Mouse (Mus musculus) heart, postnatal 4 days (tissue): ENCODE data around the gene Rhbdf2. TPM values are rescaled to one million over a fixed set of nuclear protein-coding genes. Genes with fewer than 3 reads are reported as not detected.
"Not testable (repeated sequence)": the region's sequence is repeated elsewhere in the genome, so short reads cannot be mapped to it uniquely, and the experiment has no call there.

Experiments
- DNase-seq: peaks from one replicate; pipeline ENCODE4 v3.0.0; 2021
- total RNA-seq, 2 experiments: library from RNA; stranded (reverse); gene quantifications; 2 replicates each; pipeline ENCODE4 v1.2.3; 2021

Rhbdf2 gene
- 10 to 100 TPM; 16.4 to 17.5 TPM for total RNA-seq

- peak; percentile 19 for DNase-seq
These were observed at the start of gene Rhbdf2 for GRCm38 (mm10) chr11:116626299-116627071. Rhbdf2 (minus strand) TSS chr11:116627019.

DNA sequence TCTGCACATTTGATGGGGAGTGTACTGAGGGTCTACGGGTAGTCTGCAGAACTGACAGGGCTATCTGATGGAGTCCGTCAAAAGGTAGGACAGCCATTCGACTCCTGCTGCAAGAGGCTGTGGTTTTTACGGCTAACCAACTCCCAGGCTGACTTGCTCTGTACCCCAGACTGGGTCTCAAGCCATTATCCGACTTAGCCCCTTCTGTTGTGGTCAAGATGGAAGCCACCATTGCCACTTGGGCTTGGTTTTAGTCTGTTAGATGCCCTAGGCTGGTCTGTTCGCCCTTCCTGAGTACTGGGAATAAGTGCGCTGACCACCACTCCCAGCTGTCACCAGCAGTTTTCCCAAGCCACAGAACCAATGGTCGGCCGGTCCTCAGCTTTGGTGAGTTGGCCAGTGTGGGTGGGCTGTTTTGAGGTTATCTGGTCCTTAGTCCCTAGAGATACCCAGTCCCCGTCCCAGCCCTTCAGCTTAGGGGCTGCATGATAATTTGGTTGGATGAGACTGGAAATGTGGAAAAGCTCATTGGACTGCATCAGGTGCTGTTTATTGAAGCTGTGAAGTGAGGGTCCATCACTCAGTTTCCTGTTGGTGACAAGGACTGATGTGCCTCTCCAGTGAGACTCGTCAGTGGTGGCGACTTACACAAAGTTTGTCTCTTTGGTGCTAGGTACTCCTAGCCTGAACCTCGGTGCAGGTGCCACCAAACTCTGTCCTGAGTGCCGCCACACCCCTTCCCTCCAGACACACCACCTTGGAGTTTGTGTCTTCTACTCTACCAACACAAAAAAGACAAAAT is 49.6 kb upstream of the Rhbdf2 start:
- no peak for DNase-seq

GRCm38 (mm10) chr11:116675429-116675828 is 48.6 kb upstream of the Rhbdf2 start:
- not testable (repeated sequence) for DNase-seq

DNA sequence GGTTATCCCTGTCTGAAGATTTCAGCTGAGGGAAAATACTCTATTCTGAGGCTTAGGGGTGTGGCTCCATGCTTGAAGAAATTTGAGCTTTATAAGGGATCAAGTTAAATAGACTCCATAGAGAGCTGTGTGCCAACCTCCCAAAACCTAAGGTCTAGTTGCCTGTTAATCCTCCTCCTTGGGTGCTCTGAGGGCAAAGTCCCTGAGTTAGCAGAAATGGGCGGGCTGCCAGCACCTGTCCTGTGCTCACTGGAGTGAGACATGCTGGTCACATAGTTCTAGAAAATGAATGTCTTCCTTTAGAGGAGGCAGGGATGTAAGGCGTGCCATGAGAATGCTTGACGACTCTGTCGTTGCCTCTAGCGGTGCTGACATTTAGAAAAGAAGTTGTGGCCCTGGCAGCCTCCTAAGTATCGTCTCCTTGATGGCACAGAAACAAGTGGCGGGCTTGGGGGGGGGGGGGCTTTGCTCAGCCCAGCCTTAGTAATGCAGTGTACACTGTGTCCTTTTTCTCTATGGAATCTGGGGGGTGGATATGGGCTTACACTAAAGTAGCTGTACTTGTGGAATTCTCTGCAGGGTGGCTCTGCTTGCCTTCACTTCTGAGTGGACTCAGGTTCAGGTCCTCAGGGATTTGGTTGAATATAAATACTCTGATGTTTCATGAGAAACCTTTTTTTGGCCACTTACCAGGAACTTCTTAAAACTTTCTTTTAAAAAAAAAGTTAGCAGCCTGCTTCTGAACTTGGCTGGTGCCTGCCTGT is 48.0 kb upstream of the Rhbdf2 start:
- DNase-seq = no peak

GRCm38 (mm10) chr11:116673410-116673809 is 46.6 kb upstream of the Rhbdf2 start:
- no peak for DNase-seq

DNA sequence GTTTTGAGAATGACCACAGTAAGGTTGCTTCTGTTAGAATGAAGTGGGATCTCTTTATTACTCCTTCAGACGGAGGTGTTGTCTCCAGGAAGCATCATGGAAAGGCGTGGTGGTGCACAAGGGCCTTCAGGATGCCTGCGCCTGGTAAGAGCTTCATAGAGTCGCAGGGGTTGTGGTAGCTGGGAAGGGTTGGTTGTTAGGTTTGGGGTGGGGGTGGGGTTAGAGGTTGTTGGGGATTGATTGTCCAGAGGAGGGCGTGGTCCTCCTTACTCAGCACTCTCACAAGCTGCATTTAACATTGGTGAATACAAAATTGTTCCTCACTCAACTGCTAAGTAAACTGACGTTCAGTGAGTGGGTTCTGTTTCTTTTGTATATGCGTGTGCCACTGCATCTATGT is 45.8 kb upstream of the Rhbdf2 start:
- DNase-seq = no peak

- no peak for DNase-seq
These were observed 45.1 kb upstream of the Rhbdf2 start for GRCm38 (mm10) chr11:116671845-116672434.

DNA sequence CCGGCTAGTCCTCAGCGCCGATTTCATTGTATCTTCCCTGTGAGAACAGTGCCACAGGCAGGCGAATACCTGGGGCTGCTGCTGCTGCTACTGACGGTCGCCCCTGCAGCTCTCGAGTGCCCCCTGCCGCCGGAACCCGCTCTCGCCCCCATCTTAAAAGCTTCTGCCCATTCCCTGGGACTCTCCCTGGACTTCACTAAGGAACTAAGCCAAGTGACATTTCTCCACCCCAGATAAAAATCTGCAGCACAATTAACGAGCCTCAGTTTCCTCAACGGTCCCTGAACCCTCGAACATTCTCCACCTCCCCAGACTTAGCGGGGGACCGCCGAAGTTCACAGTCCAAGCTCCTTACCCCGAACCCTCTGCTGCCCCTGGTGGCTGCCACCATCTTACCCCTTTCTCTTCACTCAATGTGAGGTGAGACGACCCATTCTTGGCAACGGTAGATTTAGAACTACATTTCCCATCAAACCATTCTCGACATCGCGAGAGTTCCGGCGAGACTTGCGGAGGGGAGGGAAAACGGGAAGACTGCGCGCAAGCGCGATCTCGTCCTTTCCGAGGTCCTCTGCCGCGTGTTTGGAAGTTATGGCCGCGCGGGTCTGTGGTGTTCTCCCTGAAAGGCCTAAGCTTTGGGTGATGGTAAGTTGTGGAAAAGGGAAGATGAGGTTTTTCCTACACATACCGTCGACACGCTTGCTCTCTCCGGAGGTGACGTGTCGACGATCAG is 44.5 kb upstream of the Rhbdf2 start:
- DNase-seq = peak; percentile 99

GRCm38 (mm10) chr11:116670386-116670785 is 43.6 kb upstream of the Rhbdf2 start:
- DNase-seq = no peak

DNA sequence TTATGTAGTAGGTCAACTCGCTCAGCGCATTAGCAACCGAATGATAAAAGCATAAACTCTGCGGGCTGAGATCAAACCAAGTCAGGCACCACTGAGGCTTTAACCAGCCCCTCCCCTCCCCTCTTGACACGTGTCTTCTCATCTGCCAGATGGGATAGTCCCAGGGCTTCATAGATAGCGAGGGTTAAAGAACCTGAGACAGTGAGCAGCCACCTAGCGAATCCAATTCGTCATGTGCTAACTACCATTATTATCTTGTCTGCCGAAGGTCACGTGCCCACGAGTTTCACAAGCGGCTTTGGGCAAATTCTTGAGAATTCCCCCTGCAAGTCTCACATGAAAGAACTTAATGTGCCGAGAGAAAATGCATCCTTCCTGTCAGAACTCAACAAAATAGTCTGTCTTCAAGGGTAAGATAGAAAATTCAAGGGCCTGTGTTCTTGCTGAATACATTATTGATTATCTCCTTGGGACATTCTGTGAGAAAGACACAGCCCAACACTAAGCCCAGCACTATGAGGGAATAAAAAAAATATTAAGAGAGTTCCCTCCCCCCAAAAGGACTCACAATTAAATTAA is 43.1 kb upstream of the Rhbdf2 start:
- no peak for DNase-seq

DNA sequence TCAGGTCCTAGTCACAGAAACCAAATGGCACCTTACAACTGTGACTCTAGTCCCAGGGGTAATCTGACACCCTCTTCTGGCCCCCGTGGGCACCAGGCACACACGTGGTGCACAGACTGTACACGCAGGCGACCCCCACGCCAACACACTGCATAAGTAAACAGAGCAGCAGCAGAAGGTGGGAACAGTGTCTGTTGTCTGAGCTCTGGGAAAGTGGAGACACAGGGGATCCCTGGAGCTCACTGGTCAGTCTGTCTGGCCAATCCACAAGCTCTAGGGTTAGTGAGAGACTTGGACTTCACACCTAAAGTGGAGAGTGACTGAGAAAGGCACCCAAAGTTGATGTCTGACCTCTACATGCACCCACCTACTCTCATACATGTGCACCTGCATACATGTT is 42.5 kb upstream of the Rhbdf2 start:
- no peak for DNase-seq

DNA sequence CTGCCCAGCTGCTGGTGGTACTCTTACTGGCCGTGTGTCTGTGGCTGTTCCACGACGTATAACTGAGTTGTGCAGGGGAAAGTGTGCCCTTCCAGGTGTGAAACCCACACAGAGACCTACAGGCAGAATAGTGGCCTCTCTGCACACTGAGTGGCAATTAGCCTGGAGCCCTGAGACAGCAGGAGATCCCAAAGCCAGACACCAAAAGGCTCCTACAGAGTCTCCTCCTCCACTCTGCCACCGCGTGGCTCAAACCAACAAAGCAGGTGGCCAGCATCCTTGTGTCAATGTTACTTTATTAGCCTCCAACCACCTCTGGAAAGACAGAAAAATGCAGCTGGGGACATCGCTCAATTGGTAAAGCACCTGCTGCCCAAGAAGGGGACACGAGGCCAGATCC is 42.0 kb upstream of the Rhbdf2 start:
- DNase-seq = no peak

GRCm38 (mm10) chr11:116668381-116668825 is 41.6 kb upstream of the Rhbdf2 start:
- DNase-seq = no peak

- DNase-seq = no peak
These were observed 41.1 kb upstream of the Rhbdf2 start for GRCm38 (mm10) chr11:116667930-116668329.

DNA sequence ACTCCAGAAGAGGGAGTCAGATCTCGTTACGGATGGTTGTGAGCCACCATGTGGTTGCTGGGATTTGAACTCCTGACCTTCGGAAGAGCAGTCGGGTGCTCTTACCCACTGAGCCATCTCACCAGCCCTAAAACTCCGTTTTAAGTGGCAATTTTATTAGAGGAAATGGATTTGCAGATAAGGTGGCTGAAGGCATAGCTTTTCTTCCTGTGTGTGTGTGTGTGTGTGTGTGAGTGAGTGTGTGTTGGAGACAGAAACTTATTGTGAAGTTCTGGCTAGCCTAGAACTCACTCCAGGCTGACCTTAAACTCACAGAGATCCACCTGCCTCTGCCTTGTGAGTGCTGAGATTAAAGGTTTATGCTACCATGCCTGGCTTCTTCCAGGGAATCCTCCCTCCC is 40.2 kb upstream of the Rhbdf2 start:
- not testable (repeated sequence) for DNase-seq

DNA sequence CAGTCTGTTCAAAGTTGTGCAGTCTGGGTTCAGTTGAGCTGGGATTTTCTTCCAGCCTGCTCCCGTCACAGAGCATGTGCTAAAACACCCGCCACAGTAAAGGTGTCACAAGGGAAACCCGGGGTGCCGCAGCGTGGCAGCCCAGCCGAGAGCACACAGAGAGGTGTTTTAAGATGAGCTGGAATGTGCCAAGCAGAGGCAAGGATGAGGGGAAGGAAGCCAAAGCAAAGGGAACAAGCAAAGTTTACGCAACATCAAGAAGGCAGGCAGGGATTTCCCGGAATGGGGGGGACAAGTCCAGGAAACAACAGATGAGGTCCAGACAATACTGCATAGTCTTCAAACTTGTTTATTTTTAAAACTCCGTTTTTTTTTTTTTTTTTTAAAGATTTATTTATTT is 39.7 kb upstream of the Rhbdf2 start:
- DNase-seq = no peak

DNA sequence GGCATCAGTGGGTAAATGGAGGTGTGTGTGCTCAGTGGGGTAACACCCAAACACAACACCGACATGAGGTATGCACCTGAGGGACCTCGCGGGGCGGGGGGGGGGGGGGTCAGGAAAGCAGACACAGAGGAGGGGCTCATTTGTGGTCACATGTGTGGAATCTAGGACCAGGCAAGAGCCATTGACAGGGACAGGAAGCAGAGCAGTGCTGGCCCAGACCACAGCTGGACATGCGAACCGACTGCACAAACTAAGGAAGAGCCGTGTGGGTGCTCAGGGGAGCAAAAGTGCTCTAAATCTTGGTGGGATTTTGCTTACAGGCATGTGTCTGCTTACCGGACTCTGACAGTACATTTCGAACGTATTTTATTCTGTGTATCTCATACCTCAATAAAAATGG is 38.5 kb upstream of the Rhbdf2 start:
- no peak for DNase-seq

DNA sequence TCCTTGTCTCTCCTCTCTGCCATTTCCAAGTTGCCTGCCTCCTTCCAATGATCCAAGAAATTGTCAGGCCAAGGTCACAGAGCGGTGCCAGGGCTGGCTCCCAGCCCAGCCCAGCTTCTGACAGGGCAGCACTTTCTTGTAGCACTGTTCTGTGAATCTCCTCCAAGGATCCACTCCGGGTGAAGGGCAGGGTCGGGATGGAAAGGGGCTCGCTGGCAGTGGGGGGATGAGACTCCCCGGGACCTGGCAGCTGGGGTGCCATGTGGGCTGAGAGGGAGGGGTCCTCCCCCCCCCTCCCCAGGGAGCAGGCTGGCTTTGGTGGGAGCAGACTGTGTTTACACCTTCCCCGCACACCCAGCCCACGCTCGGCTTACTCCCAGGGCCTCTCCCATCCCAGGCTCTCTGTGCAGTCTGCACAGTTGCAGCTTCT is 35.1 kb upstream of the Rhbdf2 start:
- DNase-seq = no peak

DNA sequence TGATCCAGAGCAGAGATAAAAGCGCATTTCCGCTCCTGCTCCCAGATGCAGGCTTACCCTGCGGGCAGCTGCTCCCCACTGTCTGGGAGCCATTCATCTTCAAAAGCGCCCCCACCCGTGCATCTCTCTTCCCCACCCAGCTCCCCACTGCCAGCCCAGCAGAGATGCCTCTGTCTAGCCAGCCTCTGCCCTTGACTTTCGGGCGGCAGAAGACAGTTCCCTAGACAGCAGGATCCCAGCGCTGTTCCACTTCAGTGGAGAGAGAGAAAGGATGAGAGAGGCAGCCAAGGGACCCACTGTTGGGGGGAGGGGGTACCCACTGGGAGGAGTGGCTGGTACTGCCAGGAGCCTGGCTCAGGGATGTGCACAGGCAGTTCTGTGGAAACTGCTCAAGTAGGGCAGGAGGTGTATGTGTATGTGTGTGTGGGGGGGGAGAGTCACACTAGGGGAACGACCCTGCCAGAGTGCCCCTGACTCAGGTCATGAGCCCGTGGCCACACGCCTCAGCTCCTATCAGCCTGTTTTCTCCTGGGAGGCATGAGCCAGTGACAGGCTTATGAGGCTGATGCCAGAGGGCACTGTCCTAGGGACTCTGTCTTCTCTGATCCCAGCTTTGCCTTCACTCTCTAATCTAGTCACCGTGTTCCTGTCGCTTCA is 34.6 kb upstream of the Rhbdf2 start:
- no peak for DNase-seq

DNA sequence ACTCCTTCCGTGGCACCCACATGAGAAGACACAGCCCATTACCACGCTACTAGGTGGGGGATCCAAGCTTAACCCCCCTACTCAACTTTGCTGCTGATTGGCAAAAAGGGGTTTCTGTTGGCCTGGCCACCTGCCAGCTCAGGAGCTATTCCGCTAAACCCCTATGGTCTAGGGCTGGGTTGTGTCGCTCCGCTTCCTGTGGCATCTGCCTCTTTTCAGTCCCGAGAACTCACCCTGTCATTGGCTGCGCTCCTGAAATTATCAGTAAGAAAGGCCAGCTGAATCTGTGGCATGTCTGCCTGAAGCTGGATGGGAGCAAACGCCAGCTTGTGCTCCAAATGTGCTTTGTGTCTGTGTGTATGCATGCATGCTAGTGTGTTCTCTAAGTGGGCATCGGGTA is 33.4 kb upstream of the Rhbdf2 start:
- no peak for DNase-seq
